Mouse (Mus musculus): Measurements from ENCODE around the gene Kras.

Gene Kras

DNA sequence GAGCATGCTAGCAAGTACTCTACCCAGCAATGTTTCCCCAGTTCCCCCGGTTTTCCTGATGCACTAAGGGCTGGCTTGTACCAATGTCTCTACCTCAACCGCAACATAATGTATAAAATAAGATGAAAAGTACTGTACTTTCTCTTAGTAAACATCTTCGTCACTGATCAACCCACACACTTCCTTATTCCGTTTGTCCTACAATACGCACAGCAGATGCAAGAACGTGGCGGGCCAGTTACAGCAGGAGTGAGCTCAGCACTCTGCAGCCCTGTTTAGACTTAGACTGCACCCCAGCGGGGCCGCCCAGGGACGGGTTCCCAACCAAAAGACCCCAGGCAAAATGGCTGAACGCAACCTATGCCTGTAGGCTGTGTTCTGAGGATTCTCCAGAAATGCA is 56.6 kb downstream of the Kras start:
- in situ Hi-C loops (cut with MboI; ENCODE audit: unreplicated experiment in 2 of 2), result loop anchor here (25.0 kb wide), 3 partner anchors 506 to 1981 kb away; no protein-coding TSS in a partner anchor

DNA sequence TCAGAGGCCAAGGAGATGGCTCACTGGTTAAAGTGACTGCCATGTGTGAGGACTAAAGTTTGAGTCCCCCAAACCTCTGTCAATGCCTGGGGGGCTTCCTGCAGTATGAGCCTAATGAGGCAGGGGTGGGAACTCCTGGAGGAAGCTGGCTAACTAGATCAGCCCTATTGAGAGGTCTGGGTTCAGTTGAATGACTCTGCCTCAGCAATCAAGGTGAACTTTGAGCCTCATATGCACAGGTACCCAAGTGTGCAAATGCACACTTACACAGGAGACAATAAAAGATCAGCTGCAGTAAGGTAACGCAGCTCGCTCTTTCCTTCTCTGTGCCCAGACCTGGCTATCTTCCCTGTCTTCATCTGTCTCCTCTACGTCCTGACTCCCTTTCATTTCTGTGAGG is 57.0 kb downstream of the Kras start:
- in situ Hi-C loops (cut with MboI; ENCODE audit: unreplicated experiment in 2 of 2), result loop anchor here (25.0 kb wide), 3 partner anchors 506 to 1981 kb away; no protein-coding TSS in a partner anchor

- in situ Hi-C loops (cut with MboI; ENCODE audit: unreplicated experiment in 2 of 2), result loop anchor here (5.0 to 25.0 kb wide), 8 partner anchors 100 to 1975 kb away; no protein-coding TSS in a partner anchor
These were observed 62.6 kb downstream of the Kras start for GRCm38 (mm10) chr6:145187093-145188088.

GRCm38 (mm10) chr6:145186096-145186495 is 63.9 kb downstream of the Kras start:
- in situ Hi-C loops (cut with MboI; ENCODE audit: unreplicated experiment in 2 of 2), result loop anchor here (5.0 to 25.0 kb wide), 8 partner anchors 99 to 1974 kb away; no protein-coding TSS in a partner anchor

DNA sequence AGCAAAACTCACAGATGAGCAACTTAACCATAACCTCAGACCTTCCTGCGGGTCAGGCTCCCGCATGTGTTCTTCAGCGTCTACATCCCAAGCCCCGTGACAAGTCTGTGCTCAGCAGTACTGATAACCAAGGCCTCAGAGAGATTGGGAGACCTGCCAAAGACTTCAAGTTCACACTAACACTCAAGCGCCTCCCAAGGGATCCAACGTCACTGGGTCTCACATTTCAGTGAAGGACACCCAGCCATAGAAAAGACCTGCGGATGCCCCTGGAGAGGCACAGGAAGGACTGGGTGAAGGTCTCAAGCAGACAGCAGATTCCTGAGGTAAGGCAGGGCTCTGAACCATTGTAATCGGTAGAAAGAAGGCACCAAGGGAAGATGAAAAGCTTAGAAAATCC is 68.0 kb downstream of the Kras start:
- in situ Hi-C loops (cut with MboI; ENCODE audit: unreplicated experiment in 2 of 2), result loop anchor here (5.0 to 25.0 kb wide), 5 partner anchors 160 to 1970 kb away; no protein-coding TSS in a partner anchor

- in situ Hi-C loops (cut with MboI; ENCODE audit: unreplicated experiment in 2 of 2), result loop anchor here (5.0 to 25.0 kb wide), 5 partner anchors 163 to 1967 kb away; no protein-coding TSS in a partner anchor
These were observed 70.4 kb downstream of the Kras start for GRCm38 (mm10) chr6:145179665-145180064.

DNA sequence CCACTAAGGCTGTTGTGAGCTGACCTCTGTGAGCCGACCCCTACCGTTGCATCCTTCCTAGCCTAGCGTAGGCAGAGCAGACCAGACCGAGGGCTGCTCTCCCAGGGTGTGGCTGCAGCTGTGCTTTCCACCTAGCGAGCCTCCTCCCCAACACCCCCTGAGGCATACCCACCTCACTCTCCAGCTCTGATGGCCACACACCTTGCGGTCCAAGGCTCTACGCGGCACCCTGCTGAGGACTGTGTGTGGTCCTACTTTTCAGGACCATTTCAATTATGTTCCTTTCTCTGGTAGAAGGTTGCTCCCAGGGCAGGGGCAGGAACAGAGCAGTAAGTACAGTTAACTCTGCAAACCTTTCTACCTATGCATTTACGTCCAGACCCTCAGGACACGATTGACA is 73.6 kb downstream of the Kras start:
- in situ Hi-C loops (cut with MboI; ENCODE audit: unreplicated experiment in 2 of 2), result loop anchor here (25.0 kb wide), 3 partner anchors 489 to 1964 kb away; no protein-coding TSS in a partner anchor

DNA sequence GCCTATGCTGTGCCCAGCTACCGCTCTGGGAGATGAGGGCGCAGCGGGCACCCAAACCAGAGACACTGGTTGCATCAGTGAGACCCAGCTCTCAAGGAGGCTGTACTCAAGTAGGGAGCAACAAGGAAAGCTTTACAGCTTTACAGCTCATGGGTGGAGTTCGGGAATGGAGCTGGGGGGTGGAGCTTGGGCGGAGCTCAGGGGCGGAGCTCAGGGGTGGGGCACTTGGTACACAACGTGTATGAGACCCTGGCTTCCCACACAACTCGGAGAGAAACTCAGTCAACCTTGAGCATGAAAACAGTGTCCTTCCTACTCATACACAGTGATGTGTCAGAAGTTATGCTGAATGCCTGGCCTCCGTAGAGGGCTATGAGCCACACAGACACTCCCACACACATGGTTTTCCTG is 74.5 kb downstream of the Kras start:
- in situ Hi-C loops (cut with MboI; ENCODE audit: unreplicated experiment in 2 of 2), result loop anchor here (25.0 kb wide), 3 partner anchors 488 to 1963 kb away; no protein-coding TSS in a partner anchor

DNA sequence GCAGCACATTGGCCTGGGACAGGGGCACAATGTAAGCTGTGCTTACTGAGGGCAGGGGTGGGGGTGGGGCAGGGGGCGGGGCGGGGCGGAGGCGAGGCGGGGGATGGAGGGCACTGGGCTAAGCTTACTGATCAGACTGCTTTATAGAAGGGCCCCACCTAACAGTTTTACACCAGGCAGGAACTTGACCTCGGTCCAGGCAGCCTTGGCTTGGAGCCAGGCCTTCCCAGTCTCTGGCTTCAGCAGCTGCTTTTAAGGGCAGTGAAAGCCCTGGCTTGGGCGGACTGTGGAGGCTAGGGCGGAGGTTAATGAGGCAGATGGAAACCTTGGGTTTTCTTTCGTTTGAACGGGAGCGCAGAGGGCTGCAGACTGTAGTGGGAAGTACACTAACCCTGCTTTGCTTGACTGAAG is 76.3 kb downstream of the Kras start:
- in situ Hi-C loops (cut with MboI; ENCODE audit: unreplicated experiment in 2 of 2), result no loop called here

DNA sequence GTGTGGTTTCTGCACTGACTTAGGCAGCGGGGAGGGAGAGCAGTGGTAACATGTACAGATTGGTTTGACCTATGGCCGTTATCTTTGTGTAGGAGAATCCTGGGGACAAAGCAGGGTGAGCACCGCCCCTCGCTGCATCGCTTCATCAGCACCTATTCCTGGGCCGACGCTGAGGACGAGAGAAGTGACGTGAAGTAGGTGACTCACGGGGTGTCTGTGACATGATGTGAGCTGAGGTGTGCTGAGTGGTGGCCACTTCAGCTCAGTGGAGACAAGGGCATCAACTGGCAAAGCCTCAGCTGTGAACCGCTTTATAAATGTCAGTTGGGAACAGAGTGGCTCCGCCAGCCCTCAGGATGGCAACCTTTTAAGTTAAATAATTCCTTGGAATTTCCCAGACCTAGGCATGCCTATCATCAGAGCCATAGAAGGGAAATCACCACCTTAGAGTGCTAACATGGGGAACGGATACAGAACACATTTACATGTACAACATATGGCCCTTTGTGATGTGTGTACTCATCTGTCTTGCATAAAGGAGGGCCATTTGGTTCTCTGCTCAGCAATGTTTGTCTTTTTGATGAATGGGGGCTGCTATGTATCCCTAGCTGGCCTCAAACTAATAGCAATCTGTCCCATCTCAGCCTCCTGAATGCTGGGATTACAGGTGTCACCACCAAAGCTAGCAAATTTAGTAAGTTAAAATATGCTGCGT is 78.0 kb downstream of the Kras start:
- in situ Hi-C loops (cut with MboI; ENCODE audit: unreplicated experiment in 2 of 2), result no loop called here
